Mouse (Mus musculus) macrophage (primary cell): ENCODE measurements at regions not wholly inside any gene's neighbourhood (a gene's known extent, or its start where the extent isn't known, plus 50 kb on each side); places are given as distances from the start of the nearest gene placed in this dataset.

Experiments used
- H3K27ac ChIP-seq: fragments of 350-480 bp; formaldehyde crosslinking; 2 replicates; pipeline ENCODE4 v1.9.0; 2021
- H3K36me3 ChIP-seq: fragments of 350-480 bp; formaldehyde crosslinking; 2 replicates; pipeline ENCODE4 v1.9.0; 2021; ENCODE audit errors: inconsistent target
- H3K4me3 ChIP-seq: fragments of 350-480 bp; formaldehyde crosslinking; 2 replicates; pipeline ENCODE4 v1.9.0; 2021; ENCODE audit errors: inconsistent target
- H3K79me2 ChIP-seq: fragments of 350-480 bp; formaldehyde crosslinking; 2 replicates; pipeline ENCODE4 v1.9.0; 2021; ENCODE audit errors: inconsistent target
- WGBS: methylation state at CpG from one replicate; pipeline ENCODE4 v1.1.7; 2026; ENCODE audit warnings: inconsistent platforms; ENCODE audit not compliant: missing documents; 5-methylcytosine and 5-hydroxymethylcytosine counted together

GRCm38 (mm10) chr14:25068430-25068829 lies 390.6 kb upstream of the Zmiz1 start:
- Histone ChIP-seq H3K4me3 (no peak overlapping the region), H3K27ac (no peak overlapping the region), H3K36me3 (no peaks in the 10 kb centered on the region), H3K79me2 (no peaks in the 10 kb centered on the region)
- WGBS = 65% methylated on average over 8 of the region's 8 CpGs

DNA sequence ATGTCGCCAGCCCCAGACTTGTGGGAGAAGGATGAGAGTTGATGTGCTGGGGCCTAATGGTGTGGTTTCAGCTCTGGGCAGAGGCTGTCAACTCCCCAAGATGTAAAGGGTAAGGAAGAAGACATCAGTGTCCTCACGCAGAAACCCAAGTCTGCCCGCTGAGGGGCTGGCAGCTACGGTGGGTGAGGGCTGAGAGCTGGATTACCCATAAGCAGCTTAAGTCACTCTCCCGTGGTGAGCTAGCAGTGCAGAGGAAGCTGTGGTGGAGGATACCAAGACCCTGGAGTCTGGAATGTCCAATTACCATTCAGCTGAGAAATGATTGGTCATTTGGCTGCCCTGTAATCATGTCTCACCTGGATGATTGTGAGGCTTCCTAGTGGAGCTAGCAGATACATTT lies 385.8 kb upstream of the Zmiz1 start:
- no peaks in the 10 kb centered on the region for H3K36me3 ChIP-seq
- no peak overlapping the region for H3K4me3 ChIP-seq
- no peak overlapping the region for H3K27ac ChIP-seq
- WGBS = 75% methylated on average over 5 of the region's 5 CpGs
- no peaks in the 10 kb centered on the region for H3K79me2 ChIP-seq

DNA sequence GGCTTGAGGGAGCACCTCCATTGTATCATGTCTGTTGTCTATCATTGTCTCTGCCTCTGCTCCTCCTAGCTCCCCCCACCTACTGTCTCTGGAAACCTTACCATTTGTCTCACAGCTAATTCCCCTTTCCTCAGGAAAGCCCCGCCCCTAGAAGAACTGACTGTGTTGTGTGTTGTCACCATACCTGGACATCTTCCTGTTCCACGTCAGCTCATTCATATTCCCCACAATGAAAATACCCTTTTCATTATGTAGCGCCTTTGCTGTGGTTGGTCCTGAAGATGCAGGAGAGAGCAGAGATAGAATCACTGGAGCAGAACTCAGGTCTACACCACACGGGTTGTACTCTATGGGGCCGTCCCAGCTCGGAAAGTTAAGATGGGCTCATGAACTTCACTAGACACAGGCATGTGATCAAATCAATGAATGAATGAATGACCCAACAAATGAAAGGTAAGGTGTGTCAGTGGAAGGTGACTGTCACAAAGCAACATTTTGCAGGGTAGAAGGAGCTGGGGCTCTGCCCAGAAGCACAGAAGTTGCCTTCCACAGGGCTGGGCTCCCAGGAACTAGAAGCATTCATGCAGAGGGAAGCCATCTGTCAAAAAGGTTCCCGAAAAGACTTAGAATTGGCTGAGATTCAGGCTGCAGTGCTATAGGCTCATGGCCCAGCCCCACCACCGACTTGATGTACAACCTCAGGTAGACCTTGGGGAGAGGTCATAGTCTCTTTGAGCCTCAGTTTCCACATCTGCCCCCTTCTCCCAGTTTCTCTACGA lies 384.8 kb upstream of the Zmiz1 start:
- H3K36me3 ChIP-seq = no peaks in the 10 kb centered on the region
- WGBS = 81% methylated on average over 9 of the region's 9 CpGs
- no peaks in the 10 kb centered on the region for H3K79me2 ChIP-seq
- no peak overlapping the region for H3K4me3 ChIP-seq
- H3K27ac ChIP-seq = no peak overlapping the region

DNA sequence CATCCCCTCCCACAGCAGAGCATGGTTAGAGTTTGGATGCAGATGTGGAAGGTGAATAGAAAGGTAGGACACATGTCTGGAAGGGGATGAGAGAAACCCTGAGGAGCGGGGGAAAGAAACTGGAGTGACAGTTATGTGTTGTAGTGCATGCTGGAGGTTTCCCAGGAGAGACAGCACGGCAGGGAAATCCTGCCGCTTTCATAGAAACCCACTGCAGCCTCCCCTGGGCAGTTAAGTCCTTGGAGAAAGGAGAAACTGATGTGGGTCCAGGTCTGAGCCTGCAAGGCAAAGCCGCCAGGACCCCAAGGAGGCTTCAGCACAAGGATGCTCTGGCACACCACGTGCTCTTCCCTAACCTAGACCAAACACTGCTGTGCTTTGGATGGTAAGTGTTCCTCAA lies 384.1 kb upstream of the Zmiz1 start:
- WGBS = 93% methylated on average over 3 of the region's 5 CpGs
- no peaks in the 10 kb centered on the region for H3K79me2 ChIP-seq
- no peak overlapping the region for H3K4me3 ChIP-seq
- no peaks in the 10 kb centered on the region for H3K36me3 ChIP-seq
- no peak overlapping the region for H3K27ac ChIP-seq

DNA sequence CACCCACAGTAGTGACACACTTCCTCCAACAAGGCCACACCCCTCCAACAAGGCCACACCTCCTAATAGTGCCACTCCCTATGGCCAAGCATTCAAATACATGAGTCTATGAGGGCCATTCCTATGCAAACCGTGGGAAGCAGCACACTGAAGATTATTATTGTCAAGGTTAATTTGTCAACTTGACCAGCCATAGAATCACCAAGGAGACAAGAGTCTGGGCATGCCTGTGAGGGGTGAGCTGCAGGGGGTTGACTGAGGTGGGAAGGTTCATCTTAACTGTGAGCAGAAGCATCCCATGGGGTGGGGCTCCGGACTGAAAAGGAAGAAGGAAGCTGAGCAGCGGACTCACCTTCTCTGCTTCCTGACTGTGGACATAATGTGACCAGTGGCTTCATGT lies 378.6 kb upstream of the Zmiz1 start:
- no peak overlapping the region for H3K27ac ChIP-seq
- H3K4me3 ChIP-seq = no peak overlapping the region
- 89% methylated on average over 3 of the region's 3 CpGs for WGBS
- H3K36me3 ChIP-seq = no peaks in the 10 kb centered on the region
- no peaks in the 10 kb centered on the region for H3K79me2 ChIP-seq

GRCm38 (mm10) chr14:25083847-25084246 lies 375.1 kb upstream of the Zmiz1 start:
- no peaks in the 10 kb centered on the region for H3K36me3 ChIP-seq
- 79% methylated on average over 4 of the region's 4 CpGs for WGBS
- H3K27ac ChIP-seq = no peak overlapping the region
- no peaks in the 10 kb centered on the region for H3K79me2 ChIP-seq
- H3K4me3 ChIP-seq = no peak overlapping the region

- Histone ChIP-seq H3K36me3 (no peaks in the 10 kb centered on the region), H3K79me2 (no peaks in the 10 kb centered on the region), H3K4me3 (no peak overlapping the region), H3K27ac (no peak overlapping the region)
- 71% methylated on average over 2 of the region's 3 CpGs for WGBS
These were observed 362.2 kb upstream of the Zmiz1 start for GRCm38 (mm10) chr14:25096786-25097185.

DNA sequence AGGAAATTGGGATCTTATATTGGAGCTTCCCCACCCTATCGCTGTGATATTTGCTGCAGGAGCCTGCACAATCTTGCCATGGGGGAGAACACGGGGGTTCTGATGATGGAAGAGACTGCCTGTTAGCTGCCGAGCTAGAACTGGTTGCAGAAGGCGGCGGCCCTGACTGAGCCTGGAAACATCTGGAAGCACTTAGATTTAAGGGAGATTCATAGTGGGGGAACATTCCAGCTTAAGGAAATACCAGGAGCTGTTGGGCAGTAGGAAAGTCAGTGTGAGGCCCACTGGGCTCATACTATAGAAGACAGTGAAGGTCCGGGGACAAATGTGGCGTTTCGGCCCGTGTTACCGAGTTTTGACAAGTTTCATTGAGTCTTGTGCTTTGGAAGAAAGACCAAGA lies 353.6 kb upstream of the Zmiz1 start:
- 97% methylated on average over 10 of the region's 10 CpGs for WGBS
- H3K79me2 ChIP-seq = no peaks in the 10 kb centered on the region

DNA sequence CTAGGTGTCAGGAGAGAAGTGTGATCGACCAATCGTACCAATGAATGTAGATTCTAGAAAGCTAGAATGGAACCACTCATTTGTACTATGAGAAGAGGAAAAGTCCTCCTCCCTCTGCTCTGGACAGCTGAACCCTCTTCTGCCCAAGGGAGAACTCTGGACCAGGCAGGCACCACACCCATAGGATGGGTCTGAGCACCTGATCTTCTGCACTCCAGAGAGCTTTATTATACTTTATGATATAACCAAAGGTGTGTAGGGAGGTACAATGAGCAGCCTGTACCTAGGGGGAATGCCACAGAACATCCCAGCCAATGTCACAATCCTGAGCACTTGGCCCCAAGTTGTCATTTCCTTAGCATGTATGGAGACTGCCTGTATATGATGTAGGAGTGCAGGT lies 352.5 kb upstream of the Zmiz1 start:
- Histone ChIP-seq H3K4me3 (no peak overlapping the region), H3K36me3 (no peaks in the 10 kb centered on the region), H3K27ac (no peak overlapping the region), H3K79me2 (no peaks in the 10 kb centered on the region)
- 95% methylated on average over 2 of the region's 2 CpGs for WGBS

More for the DNA sequence above, 353.6 kb upstream of the Zmiz1 start:
- Histone ChIP-seq H3K27ac (no peak overlapping the region), H3K36me3 (no peaks in the 10 kb centered on the region), H3K4me3 (no peak overlapping the region)

DNA sequence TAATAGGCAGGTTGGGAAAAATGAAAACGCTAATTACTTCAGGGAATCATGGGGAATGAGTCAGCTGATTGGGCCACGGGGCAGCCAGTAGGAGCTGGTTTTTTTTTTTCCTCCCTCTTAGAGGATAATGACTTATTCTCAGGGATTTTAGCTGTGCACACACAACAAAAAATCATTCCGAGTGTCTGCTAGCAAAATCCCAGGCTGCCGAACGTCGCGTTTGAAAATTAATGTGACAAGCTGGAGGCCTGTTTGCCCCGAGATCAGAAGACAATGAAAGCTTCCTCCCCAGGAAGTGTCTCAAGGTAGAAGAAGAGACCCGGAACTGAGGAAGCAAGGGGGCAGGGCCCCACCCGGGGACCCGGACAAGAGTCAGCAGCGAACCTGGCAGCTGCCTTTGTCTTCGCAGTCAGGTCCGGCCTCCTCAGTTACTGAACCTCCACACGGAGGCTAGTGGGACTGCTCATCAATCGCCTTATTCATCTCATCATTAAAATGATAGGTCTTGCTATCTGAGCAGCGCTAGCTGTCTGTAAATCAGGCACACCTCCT lies 350.8 kb upstream of the Zmiz1 start:
- 61% methylated on average over 17 of the region's 17 CpGs for WGBS
- no peaks in the 10 kb centered on the region for H3K36me3 ChIP-seq
- no peak overlapping the region for H3K27ac ChIP-seq
- H3K79me2 ChIP-seq = no peaks in the 10 kb centered on the region
- H3K4me3 ChIP-seq = no peak overlapping the region

DNA sequence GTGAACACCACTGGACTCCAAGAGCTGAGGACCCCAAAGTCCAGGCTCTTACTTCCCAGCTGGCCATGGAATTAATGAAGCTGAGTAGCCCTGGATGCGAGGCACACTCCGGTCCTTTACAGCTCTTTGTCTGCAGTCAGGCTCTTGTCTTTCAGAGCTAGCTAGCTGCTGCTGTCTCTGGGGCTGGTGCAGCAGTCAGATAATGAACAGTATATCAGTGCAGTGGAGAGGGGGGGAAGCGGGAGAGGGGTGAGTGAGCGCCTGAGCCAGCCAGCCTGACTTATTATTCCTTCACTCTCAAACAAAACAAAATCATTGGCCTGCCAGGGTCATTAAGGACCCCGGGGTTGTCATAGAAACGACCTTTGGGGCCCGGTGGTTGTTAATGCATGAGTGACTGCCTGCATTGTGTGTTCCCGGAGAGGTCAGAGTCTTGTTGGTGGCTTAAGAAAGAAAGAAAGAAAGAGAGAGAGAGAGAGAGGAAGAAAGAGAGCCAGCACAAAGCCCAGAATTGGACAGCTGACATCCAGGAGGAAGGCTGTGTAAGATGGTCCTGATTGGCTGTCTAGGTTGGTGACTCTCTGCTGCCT lies 350.2 kb upstream of the Zmiz1 start:
- Histone ChIP-seq H3K79me2 (no peaks in the 10 kb centered on the region), H3K4me3 (no peak overlapping the region), H3K27ac (no peak overlapping the region), H3K36me3 (no peaks in the 10 kb centered on the region)
- WGBS = 66% methylated on average over 8 of the region's 8 CpGs

- H3K27ac ChIP-seq = no peak overlapping the region
- no peaks in the 10 kb centered on the region for H3K79me2 ChIP-seq
- H3K4me3 ChIP-seq = no peak overlapping the region
- WGBS = 36% methylated on average over 1 of the region's 1 CpGs
- no peaks in the 10 kb centered on the region for H3K36me3 ChIP-seq
These were observed 349.3 kb upstream of the Zmiz1 start for GRCm38 (mm10) chr14:25109691-25110090.

DNA sequence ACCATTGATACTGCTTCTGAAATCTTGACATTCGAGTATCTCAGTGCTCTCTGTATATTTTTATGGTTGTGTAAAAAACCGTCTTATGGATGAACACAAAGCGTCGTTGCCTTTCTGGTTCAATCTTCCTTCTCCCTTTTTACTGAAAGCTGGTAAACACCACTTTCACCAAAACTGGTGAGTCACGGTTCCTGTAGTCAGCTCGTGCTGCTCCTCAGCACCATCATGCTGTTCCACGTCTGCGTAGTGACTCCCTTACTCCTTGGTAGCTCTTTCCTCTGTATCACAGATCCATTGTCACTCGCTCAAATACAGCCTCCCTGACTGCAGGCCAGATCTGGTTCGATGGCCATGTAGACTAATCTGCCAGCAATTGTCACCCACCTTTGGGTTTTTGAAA lies 346.2 kb upstream of the Zmiz1 start:
- Histone ChIP-seq H3K27ac (peak overlapping the region; percentile 32), H3K36me3 (no peaks in the 10 kb centered on the region)
- WGBS = 23% methylated on average over 10 of the region's 10 CpGs

DNA sequence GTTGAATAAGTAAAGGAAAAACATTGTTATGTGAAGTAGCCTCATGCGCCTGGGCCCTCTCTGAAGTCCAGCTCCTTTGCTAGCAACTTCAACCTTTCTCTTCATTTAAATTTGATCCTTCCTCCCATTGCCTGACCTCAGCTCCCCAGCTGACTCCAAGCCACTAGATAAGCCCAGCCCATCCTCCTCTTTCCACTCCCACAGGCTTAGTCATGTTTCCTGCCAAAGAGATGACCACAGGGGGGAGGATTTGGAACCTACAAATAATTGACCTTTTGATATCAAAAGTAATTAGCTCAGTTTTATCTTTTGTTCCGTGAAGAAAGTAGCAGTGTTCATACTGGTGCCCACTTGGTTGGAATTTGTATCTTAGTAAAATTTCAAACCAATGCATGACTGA lies 345.7 kb upstream of the Zmiz1 start:
- 100% methylated on average over 2 of the region's 2 CpGs for WGBS
- Histone ChIP-seq H3K4me3 (no peak overlapping the region), H3K36me3 (no peaks in the 10 kb centered on the region), H3K27ac (peak overlapping the region; percentile 32), H3K79me2 (no peaks in the 10 kb centered on the region)

More for the DNA sequence above, 346.2 kb upstream of the Zmiz1 start:
- Histone ChIP-seq H3K4me3 (no peak overlapping the region), H3K79me2 (no peaks in the 10 kb centered on the region)

DNA sequence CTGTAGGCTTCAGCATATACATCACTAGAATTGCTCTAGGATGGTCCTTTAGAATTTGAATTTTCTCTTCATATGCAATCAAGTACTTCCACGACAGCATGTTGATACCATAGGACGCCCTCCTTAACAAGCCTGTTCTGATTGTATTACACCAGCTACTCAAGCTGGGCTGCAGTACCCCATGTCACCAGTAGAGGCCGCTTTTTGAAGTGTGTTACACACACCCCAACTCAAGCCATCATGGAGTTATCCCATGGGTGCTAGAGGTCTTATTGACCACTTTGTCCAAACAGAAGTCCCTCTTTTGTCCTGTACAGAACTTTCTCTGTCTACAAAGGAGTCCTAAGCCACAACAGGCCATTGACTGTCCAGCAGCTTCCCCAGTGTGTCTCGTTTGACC lies 342.6 kb upstream of the Zmiz1 start:
- H3K27ac ChIP-seq = no peak overlapping the region
- no peaks in the 10 kb centered on the region for H3K79me2 ChIP-seq
- WGBS = 48% methylated on average over 4 of the region's 4 CpGs
- H3K36me3 ChIP-seq = no peaks in the 10 kb centered on the region
- H3K4me3 ChIP-seq = no peak overlapping the region
